Mouse (Mus musculus): ENCODE data around the gene Top3b. TPM values are rescaled to one million over a fixed set of nuclear protein-coding genes. Genes with fewer than 3 reads are reported as not detected.
"Not testable (repeated sequence)": the region's sequence is repeated elsewhere in the genome, so short reads cannot be mapped to it uniquely, and the experiment has no call there.

The Top3b gene
- total RNA-seq (2017), result 92.3 and 107 TPM in 2 replicates

DNA sequence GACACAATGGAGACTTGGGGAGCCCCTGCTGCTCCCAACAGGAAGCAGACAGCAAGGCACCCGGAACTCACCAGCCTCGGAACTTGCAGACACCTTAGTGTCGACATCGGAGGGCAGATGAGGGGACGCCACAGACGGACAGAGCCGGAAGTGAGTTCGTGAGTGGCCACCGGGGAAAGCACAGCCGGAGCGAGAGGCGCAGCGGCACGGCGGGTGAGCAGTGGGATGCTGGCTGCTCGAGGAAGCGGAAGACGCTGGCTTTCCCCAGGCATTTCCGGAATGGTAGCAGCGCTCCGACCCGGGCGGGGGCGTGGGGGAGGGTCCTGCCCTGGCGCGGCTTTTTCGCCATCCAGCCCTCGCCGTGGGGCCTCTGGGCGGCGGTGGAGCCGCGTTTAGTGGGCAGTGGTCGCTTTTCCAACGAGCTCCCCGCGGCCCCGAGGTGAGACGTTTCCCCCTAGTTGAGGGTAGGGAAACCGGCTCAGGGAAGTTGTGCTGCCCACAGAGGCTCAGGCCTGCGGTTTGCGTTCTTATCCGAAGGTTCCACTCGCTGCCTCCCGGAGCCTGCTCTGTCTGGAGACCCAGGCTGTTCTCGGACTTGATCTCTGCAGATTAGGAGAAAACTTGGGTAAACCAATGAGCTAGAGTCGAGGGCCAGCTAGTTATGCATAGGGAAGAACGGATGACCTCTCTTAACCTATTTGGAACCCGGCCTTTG lies at the start of gene Top3b, which contains the start of gene Vpreb1:
TSS of gene Top3b (plus strand) at position 120 of the 715 bp plus-strand sequence.
TSS of gene Vpreb1 (minus strand) at position 227 of the 715 bp plus-strand sequence.
- peak; percentile 97 for ATAC-seq (ENCODE audit: extremely low read depth, insufficient number of reproducible peaks, low FRiP score, poor library complexity, severe bottlenecking)

DNA sequence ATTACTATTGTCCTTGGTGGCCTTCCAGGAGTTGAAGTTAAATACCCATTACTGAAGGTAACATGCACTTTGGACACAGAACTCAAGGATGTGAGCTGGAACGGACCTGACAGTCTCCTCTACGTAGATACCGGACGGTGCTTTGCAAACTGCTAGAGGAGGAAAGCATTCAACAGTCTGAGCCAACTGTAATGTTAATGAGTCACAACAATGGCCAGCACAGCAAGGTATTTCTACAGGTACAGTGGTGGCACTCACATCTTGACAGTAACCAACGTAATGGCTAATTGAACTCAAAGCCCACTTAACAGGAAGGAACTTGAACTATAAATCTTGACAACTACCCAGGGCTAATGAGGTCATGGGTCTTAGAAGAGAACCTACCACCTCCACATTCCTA lies 45.1 kb upstream of the Top3b start:
- no peak for ATAC-seq (ENCODE audit: extremely low read depth, insufficient number of reproducible peaks, low FRiP score, poor library complexity, severe bottlenecking)

DNA sequence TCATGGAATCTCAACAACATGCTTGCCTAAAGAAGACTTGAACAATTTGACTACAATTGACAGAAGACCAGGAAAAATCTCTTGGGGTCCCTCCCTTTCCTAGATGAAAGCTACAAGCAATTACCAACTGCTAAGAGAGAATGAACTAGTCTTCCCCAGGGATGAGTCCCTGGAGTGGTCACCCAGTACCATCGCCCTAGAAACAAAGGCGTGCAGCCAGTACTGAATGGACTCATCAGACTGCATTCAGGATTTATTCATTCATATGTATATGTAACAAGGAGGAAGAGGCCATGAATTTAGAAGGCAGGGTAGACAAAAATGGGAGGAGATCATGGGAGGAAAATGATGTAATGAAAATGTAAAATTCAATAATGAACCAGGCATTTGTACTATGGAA lies 44.3 kb upstream of the Top3b start:
- no peak for ATAC-seq (ENCODE audit: extremely low read depth, insufficient number of reproducible peaks, low FRiP score, poor library complexity, severe bottlenecking)

DNA sequence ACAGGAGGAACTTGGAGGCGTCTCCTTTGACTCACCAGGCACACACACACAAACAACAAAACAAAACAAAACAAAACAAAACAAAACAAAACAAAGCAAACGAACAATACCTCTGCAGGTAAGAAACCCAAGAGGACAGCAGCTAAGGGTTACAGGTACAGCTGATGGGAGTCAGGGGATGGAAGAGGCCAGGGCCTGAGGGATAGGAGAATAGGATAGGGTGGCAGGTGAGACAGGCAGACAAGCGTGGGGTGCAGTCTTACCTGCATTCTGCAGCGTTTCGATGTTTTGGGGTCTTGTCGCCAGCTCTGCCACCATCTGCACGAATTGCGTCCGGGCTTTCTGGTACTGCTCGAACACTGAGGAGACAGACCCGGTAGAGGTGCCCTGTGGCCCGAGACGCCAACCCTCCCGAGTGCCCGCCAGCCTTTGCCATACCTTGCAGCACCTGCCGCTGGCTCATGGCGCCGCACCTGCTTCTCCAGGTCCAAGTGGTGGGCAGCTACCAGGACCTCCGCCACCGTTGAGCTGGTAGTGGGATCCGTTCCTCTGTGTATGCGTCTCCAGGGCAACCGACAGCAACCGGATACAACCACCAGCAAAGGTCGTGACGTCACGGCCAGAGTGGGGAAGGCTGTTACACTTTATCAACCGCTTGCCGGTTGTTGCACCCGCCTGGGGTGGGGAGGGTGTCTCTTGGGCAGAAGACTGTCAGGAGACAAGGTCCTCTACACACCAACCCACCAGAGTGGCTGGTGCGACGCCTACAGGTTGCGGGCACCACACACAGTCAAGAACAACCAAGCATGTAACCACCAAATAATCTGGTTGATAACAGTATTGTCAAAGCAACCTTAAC lies 41.5 kb upstream of the Top3b start, which contains the start of gene Spag6l:
TSS of gene Spag6l (minus strand) at position 700 of the 859 bp plus-strand sequence.
- ATAC-seq (ENCODE audit: extremely low read depth, insufficient number of reproducible peaks, low FRiP score, poor library complexity, severe bottlenecking), result peak; percentile 90

DNA sequence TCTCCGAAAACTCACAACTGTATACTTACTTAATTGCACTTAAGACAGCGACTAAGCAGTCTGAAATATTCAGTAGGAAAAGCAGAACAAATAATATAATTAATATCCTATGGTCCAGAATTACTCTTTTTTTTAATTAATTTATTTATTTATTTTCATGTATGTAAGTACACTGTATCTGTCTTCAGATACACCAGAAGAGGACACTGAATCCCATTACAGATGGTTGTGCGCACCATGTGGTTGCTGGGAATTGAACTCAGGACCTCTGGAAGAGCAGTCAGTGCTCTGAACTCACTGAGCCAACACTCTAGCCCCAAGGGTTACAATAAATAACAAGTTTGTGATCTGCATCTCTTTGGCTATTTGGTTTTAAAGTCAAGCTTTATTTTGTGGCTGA lies 40.9 kb upstream of the Top3b start:
- ATAC-seq (ENCODE audit: extremely low read depth, insufficient number of reproducible peaks, low FRiP score, poor library complexity, severe bottlenecking), result no peak

DNA sequence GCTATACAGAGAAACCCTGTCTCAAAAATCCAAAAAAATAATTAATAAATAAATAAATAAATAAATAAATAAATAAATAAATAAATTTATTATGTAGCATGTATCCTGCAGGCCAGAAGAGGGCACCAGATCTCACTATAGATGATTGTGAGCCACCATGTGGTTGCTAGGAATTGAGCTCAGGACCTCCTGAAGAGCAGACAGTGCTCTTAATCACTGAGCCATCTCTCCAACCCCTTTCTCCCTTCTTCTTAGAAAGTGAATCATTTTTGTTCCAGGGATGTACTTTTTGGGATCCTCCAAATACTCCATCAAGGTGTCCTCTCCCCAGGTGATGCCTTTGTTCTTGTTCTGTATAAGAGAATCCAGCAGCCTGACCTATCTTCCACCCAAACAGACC lies 21.3 kb upstream of the Top3b start:
- ATAC-seq (ENCODE audit: extremely low read depth, insufficient number of reproducible peaks, low FRiP score, poor library complexity, severe bottlenecking), result no peak

DNA sequence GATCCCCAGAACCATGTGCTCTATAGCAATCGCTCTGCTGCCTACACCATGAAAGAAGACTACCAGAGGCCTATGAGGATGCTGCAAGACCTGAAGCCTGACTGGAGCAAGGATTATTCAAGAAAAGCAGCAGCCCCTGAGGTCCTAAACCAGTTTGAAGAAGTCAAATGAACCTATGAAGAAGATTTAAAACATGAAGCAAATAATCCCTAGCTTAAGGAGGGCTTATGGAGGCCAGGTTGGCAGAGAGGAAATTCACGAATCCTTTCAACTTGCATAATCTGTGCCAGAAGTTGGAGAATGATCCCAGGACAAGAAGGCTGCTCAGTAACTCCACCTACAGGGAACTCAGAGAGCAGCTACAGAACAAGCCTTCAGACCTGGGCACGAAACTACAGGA lies 18.1 kb upstream of the Top3b start:
- ATAC-seq (ENCODE audit: extremely low read depth, insufficient number of reproducible peaks, low FRiP score, poor library complexity, severe bottlenecking), result no peak

DNA sequence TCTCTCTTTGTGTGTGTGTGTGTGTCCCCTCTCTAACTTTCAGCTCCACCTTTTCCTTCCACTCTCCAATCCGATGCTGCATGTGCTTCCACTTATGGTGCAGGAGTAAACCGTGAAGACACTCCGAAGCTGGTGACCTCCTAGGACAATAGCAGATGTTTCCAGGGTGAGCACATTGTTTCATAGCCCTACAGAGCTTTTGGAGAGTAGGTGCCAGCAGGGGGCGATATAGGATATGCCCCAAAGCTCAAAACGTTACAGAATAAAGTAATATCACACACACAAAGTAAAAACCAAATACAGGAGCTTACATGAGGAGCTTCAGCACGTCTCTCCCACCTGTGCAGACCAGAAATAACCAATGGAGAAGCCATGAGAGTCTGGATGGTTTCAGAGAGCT lies 15.7 kb upstream of the Top3b start:
- ATAC-seq (ENCODE audit: extremely low read depth, insufficient number of reproducible peaks, low FRiP score, poor library complexity, severe bottlenecking), result peak; percentile 64; the same call in 1 of the 2 replicates

DNA sequence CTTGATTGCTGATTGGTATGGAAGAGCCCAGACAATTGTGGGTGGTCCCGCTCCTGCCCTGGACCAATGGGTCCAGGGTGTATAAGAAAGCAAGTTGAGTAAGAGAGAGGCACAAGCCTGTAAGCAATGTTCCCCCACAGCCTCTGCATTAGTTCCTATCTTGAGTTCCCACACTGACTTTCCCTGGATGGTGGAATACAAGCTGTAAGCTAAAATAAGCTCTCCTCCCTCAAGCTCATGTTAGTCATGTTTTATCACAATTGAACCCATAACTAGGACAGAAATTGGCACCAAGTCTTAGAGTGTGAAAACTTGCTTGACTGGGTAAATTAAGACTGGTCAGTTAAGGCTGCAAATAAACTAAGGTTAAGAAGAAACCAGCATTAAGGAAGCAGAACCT lies 15.0 kb upstream of the Top3b start:
- ATAC-seq (ENCODE audit: extremely low read depth, insufficient number of reproducible peaks, low FRiP score, poor library complexity, severe bottlenecking), result no peak

DNA sequence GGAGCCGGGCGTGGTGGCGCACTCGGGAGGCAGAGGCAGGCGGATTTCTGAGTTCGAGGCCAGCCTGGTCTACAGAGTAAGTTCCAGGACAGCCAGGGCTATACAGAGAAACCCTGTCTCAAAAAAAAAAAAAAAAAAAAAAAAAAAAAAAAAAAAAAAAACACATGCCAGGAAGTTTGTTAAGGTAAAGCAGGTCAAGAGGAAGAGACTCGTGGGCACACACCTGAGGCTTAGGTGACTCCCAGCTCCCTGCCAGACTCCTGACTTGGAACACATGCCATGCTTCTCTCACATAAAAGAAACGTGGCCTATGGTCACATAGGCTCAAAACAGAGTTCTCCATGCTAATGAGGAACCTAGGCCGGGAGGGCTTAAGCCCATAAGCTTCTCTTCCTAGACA lies 14.5 kb upstream of the Top3b start:
- not testable (repeated sequence) for ATAC-seq (ENCODE audit: extremely low read depth, insufficient number of reproducible peaks, low FRiP score, poor library complexity, severe bottlenecking)

DNA sequence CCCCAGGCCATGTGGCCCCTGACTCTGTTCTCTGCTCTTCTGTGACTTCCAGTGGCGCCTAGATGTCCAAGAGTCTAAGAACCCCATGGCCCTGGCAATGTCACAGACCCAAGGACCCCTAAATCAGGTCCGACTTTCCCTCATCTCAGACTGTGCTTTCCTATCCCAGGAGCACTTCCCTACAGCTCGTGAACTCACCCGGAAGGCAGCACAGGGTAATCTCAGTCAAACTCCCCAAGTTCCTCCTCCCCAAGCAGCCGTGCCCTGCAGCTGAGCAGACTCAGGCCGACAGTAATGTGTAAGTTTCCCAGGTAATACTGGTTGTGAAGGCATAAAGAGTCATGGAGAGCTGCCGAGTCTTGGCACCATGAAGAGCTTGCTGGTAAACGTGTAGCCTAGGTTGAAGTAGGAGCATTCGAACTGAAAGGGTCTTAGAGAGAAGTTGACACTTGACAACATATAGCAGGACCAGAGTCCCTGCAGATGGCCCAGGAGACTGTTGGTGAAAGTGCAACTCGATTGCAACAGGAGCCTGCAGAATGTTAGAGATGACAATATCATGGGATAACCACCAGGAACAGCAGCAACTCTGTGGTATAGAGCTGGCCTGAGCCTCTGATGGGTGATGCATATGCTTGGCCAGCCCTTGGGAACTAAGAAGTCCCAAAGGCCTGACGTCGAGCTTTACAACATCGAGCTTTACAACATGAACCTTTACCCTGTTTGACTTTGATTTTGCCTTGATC lies 13.6 kb upstream of the Top3b start:
- ATAC-seq (ENCODE audit: extremely low read depth, insufficient number of reproducible peaks, low FRiP score, poor library complexity, severe bottlenecking), result no peak

DNA sequence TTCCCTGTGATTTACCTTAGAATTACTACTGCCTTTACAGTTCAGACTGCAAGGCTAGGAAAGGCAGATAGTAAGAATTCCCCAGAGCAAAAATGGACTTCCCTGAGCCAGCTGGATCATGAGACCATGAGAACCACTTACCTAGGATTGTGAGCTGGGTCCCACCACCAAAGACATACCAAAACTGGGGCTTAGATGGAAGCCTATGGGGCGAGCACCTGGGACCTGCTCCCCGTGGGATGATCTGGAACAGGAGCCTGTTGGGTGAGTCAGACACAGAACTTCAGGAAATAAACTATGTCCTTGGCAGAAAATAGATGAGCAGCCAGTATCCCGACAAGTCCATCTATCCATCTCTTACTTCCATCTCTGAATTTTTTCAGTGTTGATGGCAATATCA lies 8.2 kb upstream of the Top3b start:
- ATAC-seq (ENCODE audit: extremely low read depth, insufficient number of reproducible peaks, low FRiP score, poor library complexity, severe bottlenecking), result no peak

DNA sequence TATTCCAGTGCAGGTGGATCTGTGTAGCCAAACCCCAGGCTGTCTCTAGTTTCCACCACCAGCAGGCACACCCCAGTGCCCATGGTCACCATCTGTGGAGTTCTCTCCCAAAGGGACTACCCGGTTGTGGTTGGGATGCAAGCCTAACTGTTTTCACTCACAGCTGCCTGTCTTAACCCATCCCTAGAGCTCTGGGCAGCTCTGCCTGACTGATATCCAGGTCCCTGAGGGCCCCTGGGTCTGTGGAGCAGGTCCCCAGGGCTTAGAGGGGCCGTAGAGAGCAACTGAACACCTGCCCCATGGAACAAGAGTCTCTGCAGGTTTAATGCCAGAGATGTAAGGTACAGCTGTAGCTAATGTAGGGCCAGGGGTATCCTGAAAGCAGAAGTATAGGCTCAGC lies 6.6 kb upstream of the Top3b start, which contains the start of gene Igll1:
TSS of gene Igll1 (minus strand) at position 8 of the 400 bp plus-strand sequence.
- no peak for ATAC-seq (ENCODE audit: extremely low read depth, insufficient number of reproducible peaks, low FRiP score, poor library complexity, severe bottlenecking)

DNA sequence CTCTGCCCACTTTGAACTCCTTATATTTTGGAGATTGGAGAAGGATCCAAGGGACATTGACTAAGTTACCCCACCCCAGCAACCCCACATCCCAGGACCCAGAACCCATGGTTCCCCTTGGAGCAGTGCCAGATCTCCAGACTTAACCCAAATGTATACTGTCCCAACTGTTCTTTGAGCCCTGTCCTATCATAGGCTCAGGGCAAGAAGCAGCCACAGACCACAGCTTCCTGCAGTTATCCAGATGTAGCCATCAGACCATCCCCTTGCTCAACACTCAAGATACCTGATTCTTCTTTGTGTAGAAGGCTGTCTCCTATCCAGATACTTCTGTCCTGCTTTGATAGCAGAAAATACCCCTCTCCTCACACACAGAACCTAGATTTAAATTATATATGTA lies 5.3 kb upstream of the Top3b start:
- no peak for ATAC-seq (ENCODE audit: extremely low read depth, insufficient number of reproducible peaks, low FRiP score, poor library complexity, severe bottlenecking)

DNA sequence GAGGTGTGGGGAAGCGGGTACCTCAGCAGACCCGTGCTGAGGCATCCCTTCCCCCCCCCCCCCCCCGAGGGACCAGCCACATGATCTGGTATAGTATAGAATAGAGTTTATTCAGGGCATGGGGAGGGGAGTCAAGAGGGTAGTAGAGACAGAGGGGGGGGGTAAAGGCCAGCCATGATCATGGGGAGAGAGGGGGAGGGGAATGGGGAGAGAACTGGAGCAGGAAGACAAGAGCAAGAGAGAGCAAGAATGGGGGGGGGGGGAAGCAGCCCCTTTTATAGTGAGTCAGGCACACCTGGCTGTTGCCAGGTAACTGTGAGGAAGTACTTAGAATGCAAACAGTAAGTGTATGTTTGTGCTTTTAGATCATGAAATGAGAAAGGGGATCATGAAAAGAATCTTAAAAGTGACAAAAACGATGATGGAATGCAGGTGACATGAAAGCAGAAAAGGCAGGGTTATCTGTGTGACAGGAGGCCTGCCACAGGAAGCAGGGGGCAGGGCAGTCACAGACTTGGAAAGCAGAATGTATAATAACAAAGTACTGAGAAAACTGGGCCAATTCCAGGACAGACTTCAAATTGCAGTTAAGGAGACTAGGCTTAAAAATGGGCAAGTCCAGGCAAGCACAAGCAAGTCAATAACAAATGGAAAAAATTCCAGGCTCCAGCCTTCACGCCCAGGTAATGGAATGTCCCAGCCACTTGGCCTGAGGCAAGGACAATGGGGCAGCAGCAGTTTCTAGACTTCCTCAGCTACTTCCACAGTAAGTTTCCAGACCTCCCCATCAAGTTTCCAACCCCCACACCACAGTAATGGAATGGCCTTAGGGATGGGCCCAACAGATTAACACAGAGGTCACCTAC lies 4.6 kb upstream of the Top3b start:
- ATAC-seq (ENCODE audit: extremely low read depth, insufficient number of reproducible peaks, low FRiP score, poor library complexity, severe bottlenecking), result no peak

DNA sequence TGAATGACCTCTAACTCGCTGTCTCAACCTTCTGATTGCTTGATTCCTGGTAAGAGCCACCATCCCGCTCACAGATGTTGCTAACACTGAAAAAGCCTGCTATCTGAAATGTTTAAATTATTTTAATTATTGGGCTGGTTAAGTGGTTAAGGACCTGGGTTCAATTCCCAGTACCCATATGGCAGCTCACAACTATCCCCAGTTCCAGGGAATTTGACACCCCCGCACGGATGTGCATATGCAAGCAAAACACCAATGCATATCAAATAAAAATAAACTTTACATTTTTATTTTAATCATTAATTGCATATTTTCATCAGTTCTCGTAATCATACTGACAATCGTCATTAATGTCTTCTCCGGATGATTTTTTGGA lies 307 bp upstream of the Top3b start:
- ATAC-seq (ENCODE audit: extremely low read depth, insufficient number of reproducible peaks, low FRiP score, poor library complexity, severe bottlenecking), result no peak

DNA sequence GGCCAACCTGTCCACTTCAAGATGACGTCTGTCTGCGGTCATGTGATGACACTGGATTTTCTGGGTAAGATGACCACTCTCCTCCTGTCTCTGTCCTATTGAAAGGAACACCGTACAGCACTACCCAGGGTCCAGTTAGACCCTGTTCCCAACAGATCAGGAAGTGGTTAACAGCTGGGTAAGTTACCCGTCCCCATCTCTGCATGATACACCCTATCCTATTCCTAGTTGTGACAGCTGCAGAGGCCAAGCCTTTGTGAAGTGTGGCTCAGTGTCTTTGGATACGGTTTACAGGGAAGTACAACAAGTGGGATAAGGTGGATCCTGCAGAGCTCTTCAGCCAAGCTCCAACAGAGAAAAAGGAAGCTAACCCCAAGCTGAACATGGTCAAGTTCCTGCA lies 8.5 kb downstream of the Top3b start:
- ATAC-seq (ENCODE audit: extremely low read depth, insufficient number of reproducible peaks, low FRiP score, poor library complexity, severe bottlenecking), result no peak

DNA sequence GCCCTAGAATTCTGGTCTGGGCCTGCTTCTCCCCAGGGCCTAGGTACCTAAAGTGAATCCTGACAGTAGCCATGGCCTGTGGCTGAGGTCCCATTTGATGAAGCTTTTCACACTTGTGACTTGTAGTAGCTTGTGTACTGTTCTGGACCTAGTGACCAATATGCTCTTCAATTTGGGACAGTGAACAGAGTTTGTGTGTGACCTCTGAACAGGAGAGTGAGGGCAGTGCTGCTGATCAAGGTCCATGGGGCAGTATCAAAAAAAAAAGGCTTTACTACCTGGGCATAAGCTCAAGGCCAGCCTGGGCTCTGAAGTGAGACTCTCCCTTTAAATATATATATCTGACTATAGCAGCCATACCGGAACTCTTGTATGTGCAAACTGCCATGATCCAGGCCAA lies 17.8 kb downstream of the Top3b start:
- no peak for ATAC-seq (ENCODE audit: extremely low read depth, insufficient number of reproducible peaks, low FRiP score, poor library complexity, severe bottlenecking)

DNA sequence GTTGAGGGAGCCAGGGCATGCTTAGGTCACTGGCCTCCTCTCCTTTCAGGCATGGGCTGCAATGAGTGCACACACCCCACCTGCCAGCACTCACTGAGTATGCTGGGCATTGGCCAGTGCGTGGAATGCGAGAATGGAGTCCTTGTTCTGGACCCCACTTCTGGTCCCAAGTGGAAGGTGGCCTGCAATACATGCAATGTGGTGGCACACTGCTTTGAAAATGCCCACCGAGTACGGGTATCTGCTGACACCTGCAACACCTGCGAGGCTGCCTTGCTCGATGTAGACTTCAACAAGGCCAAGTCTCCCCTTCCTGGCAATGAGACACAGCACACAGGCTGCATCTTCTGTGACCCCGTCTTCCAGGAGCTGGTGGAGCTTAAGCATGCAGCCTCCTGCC lies 21.8 kb downstream of the Top3b start:
- ATAC-seq (ENCODE audit: extremely low read depth, insufficient number of reproducible peaks, low FRiP score, poor library complexity, severe bottlenecking), result no peak

Data from neutrophil, adult 5-6 weeks (primary cell).